Mouse (Mus musculus): ENCODE data around the gene Gkn3. TPM values are rescaled to one million over a fixed set of nuclear protein-coding genes. Genes with fewer than 3 reads are reported as not detected.

The Gkn3 gene
- polyA plus RNA-seq, 1 experiment, result not detected

GRCm38 (mm10) chr6:87399886-87400566 is 11.3 kb upstream of the Gkn3 start:
- peak overlapping the region; percentile 57 for H3K4me3 ChIP-seq (replicated peaks)

GRCm38 (mm10) chr6:87399137-87399536 is 10.4 kb upstream of the Gkn3 start:
- no peaks in the 10 kb centered on the region for H3K9me3 ChIP-seq
- TF ChIP-seq FLI1 (IDR thresholded peaks at IDR 0.05; ENCODE audit: low read length) (no peak), GATA1 (IDR thresholded peaks at IDR 0.05; ENCODE audit: borderline replicate concordance, low read length) (no peak)
- H3K27me3 ChIP-seq (replicated peaks), result peaks cover 12% of the 10 kb centered on the region
- peaks cover 36% of the 10 kb centered on the region for H3K4me1 ChIP-seq
- H3K36me3 ChIP-seq (replicated peaks; ENCODE audit: low read length), result no peaks in the 10 kb centered on the region
- H3K4me3 ChIP-seq (replicated peaks), result peak overlapping the region; percentile 28

More at GRCm38 (mm10) chr6:87399886-87400566, 11.3 kb upstream of the Gkn3 start:
- Histone ChIP-seq H3K27me3 (replicated peaks) (peaks cover 9% of the 10 kb centered on the region), H3K36me3 (replicated peaks; ENCODE audit: low read length) (no peaks in the 10 kb centered on the region), H3K4me1 (peaks cover 28% of the 10 kb centered on the region), H3K9me3 (no peaks in the 10 kb centered on the region)
- no peak for TF ChIP-seq FLI1 (IDR thresholded peaks at IDR 0.05; ENCODE audit: low read length)
- TF ChIP-seq GATA1 (IDR thresholded peaks at IDR 0.05; ENCODE audit: borderline replicate concordance, low read length), result no peak

- Histone ChIP-seq H3K9me3 (no peaks in the 10 kb centered on the region), H3K36me3 (replicated peaks; ENCODE audit: low read length) (no peaks in the 10 kb centered on the region), H3K27me3 (replicated peaks) (peaks cover 22% of the 10 kb centered on the region), H3K4me1 (peaks cover 28% of the 10 kb centered on the region), H3K4me3 (replicated peaks) (no peak overlapping the region)
- no peak for TF ChIP-seq FLI1 (IDR thresholded peaks at IDR 0.05; ENCODE audit: low read length)
- no peak for TF ChIP-seq GATA1 (IDR thresholded peaks at IDR 0.05; ENCODE audit: borderline replicate concordance, low read length)
Observed at GRCm38 (mm10) chr6:87394783-87395182, 6.0 kb upstream of the Gkn3 start.

GRCm38 (mm10) chr6:87393466-87394205 is 4.9 kb upstream of the Gkn3 start:
- Histone ChIP-seq H3K9me3 (no peaks in the 10 kb centered on the region), H3K36me3 (replicated peaks; ENCODE audit: low read length) (no peaks in the 10 kb centered on the region), H3K4me3 (replicated peaks) (no peak overlapping the region), H3K4me1 (peaks cover 24% of the 10 kb centered on the region), H3K27me3 (replicated peaks) (peaks cover 22% of the 10 kb centered on the region)
- TF ChIP-seq GATA1 (IDR thresholded peaks at IDR 0.05; ENCODE audit: borderline replicate concordance, low read length) (no peak), FLI1 (IDR thresholded peaks at IDR 0.05; ENCODE audit: low read length) (no peak)

- Histone ChIP-seq H3K4me3 (replicated peaks) (no peak overlapping the region), H3K9me3 (no peaks in the 10 kb centered on the region), H3K27me3 (replicated peaks) (peaks cover 31% of the 10 kb centered on the region), H3K36me3 (replicated peaks; ENCODE audit: low read length) (no peaks in the 10 kb centered on the region), H3K4me1 (peaks cover 23% of the 10 kb centered on the region)
- TF ChIP-seq GATA1 (IDR thresholded peaks at IDR 0.05; ENCODE audit: borderline replicate concordance, low read length), result no peak
- TF ChIP-seq FLI1 (IDR thresholded peaks at IDR 0.05; ENCODE audit: low read length), result no peak
Observed at GRCm38 (mm10) chr6:87389455-87389989, 787 bp upstream of the Gkn3 start.

- no peak for TF ChIP-seq FLI1 (IDR thresholded peaks at IDR 0.05; ENCODE audit: low read length)
- TF ChIP-seq GATA1 (IDR thresholded peaks at IDR 0.05; ENCODE audit: borderline replicate concordance, low read length), result no peak
- no peaks in the 10 kb centered on the region for H3K9me3 ChIP-seq
- H3K27me3 ChIP-seq (replicated peaks), result peaks cover 51% of the 10 kb centered on the region
- no peaks in the 10 kb centered on the region for H3K36me3 ChIP-seq (replicated peaks; ENCODE audit: low read length)
- H3K4me3 ChIP-seq (replicated peaks), result no peak overlapping the region
- H3K4me1 ChIP-seq, result peaks cover 14% of the 10 kb centered on the region; the same call in 1 of the 2 replicates
Observed at GRCm38 (mm10) chr6:87386681-87387080, 2.1 kb downstream of the Gkn3 start.

- Histone ChIP-seq H3K4me1 (peaks cover 14% of the 10 kb centered on the region; the same call in 1 of the 2 replicates), H3K9me3 (no peaks in the 10 kb centered on the region), H3K36me3 (replicated peaks; ENCODE audit: low read length) (no peaks in the 10 kb centered on the region), H3K4me3 (replicated peaks) (no peak overlapping the region), H3K27me3 (replicated peaks) (peaks cover 53% of the 10 kb centered on the region)
- TF ChIP-seq FLI1 (IDR thresholded peaks at IDR 0.05; ENCODE audit: low read length), result no peak
- no peak for TF ChIP-seq GATA1 (IDR thresholded peaks at IDR 0.05; ENCODE audit: borderline replicate concordance, low read length)
Observed at GRCm38 (mm10) chr6:87386203-87386602, 2.5 kb downstream of the Gkn3 start.

- no peak for TF ChIP-seq GATA1 (IDR thresholded peaks at IDR 0.05; ENCODE audit: borderline replicate concordance, low read length)
- TF ChIP-seq FLI1 (IDR thresholded peaks at IDR 0.05; ENCODE audit: low read length), result no peak
- H3K9me3 ChIP-seq, result no peaks in the 10 kb centered on the region
- H3K4me3 ChIP-seq (replicated peaks), result no peak overlapping the region
- peaks cover 12% of the 10 kb centered on the region; the same call in 1 of the 2 replicates for H3K4me1 ChIP-seq
- peaks cover 57% of the 10 kb centered on the region for H3K27me3 ChIP-seq (replicated peaks)
- no peaks in the 10 kb centered on the region for H3K36me3 ChIP-seq (replicated peaks; ENCODE audit: low read length)
Observed at GRCm38 (mm10) chr6:87384761-87385160, 4.0 kb downstream of the Gkn3 start.

GRCm38 (mm10) chr6:87383926-87384691 is 4.6 kb downstream of the Gkn3 start:
- Histone ChIP-seq H3K9me3 (no peaks in the 10 kb centered on the region), H3K27me3 (replicated peaks) (peaks cover 59% of the 10 kb centered on the region), H3K4me3 (replicated peaks) (peak overlapping the region; percentile 7), H3K4me1 (peaks cover 9% of the 10 kb centered on the region; the same call in 1 of the 2 replicates), H3K36me3 (replicated peaks; ENCODE audit: low read length) (no peaks in the 10 kb centered on the region)
- TF ChIP-seq GATA1 (IDR thresholded peaks at IDR 0.05; ENCODE audit: borderline replicate concordance, low read length) (no peak), FLI1 (IDR thresholded peaks at IDR 0.05; ENCODE audit: low read length) (no peak)

Measured in megakaryocyte, embryonic 14.5 days (primary cell).